ENCODE assay signal across 16 mouse cellular contexts in genomic region chr16:33383584-33383983, GRCm38 (mm10).
"Had no signal": no experiment of that assay in that cellular context is flagged by ENCODE, and none has a peak within 500 bp of the region (broad histone marks: within the 10 kb centered on the region; RNA-seq: fewer than 3 reads in every experiment).

No protein-coding gene starts in this region.

- H3K4me2 ChIP-seq: liver, embryonic 11.5 days; liver, embryonic 15.5 days; lung, embryonic 15.5 days; midbrain, embryonic 11.5 days; neural tube, embryonic 12.5 days had no signal

- H3K36me3 ChIP-seq: liver, embryonic 15.5 days; lung, embryonic 15.5 days had no signal

- H3K27me3 ChIP-seq: liver, embryonic 15.5 days; lung, embryonic 15.5 days; megakaryocyte, embryonic 14.5 days; neural tube, embryonic 12.5 days had no signal

- DNase-seq: kidney, adult 2 months; kidney, postnatal 25 days; layer of hippocampus, postnatal 36 days; lung, adult 18-20 months; lung, postnatal 10 days; lung, postnatal 36 days; thymus, adult 18-20 months; thymus, postnatal 36 days had no signal

- H3K9me3 ChIP-seq: liver, embryonic 15.5 days; lung, embryonic 15.5 days; megakaryocyte, embryonic 14.5 days; neural tube, embryonic 12.5 days had no signal

- H3K4me3 ChIP-seq: left cerebral cortex, adult 2 months; liver, embryonic 15.5 days; lung, embryonic 15.5 days; megakaryocyte, embryonic 14.5 days; neural tube, embryonic 12.5 days had no signal

- H3K27ac ChIP-seq: kidney, postnatal 0 days; left cerebral cortex, adult 2 months; liver, embryonic 15.5 days; lung, embryonic 15.5 days; neural tube, embryonic 12.5 days had no signal

- H3K9ac ChIP-seq: liver, embryonic 15.5 days; lung, embryonic 15.5 days; neural tube, embryonic 12.5 days had no signal
